Mouse (Mus musculus): ENCODE data around the gene Eya2. TPM values are rescaled to one million over a fixed set of nuclear protein-coding genes. Genes with fewer than 3 reads are reported as not detected.

The Eya2 gene
- total RNA-seq (2023), result 1 to 10 TPM in 1 of 2 experiments, under 1 TPM in 1; 0.68 to 2.0 TPM

DNA sequence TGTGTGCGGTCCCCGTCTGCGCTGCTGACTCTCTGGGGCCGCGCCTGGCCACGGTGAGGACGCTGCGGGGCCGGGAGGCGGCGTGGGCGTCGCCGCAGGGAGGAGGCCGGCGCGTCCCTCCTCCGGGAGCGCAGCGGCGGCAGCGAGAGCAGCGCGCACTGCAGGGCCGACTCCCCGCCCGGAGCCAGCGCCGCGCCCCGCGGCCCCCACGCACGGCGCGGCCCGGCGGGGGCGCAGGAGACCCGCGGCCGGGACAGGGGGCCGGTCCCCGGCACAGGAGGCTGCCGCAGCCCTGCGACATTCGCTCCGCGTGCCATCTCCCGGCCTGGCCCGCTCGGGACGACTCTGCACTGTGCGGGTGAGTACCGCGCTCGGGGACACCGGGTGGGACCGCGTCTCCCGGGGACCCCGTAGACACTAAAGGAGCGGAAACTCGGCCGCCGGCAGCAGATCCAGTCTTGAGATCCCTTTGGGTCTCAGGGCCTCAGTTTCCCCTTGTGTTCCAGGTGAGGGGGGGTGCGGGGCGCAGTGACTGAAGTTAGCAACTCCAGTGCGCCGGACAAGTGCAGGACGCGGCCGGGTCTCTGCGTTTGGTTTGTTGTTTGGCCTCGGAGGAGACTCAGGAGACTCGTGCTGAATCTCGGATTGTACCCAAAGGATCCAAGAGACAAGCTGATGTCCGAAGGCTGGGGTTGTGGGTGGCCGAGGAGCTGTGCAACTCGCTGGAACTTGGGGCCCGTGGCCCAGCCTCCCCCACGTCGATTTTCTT lies at the start of gene Eya2:
TSS of gene Eya2 (plus strand) at position 126 of the 769 bp plus-strand sequence.

Other genes with a start within 250 kb of the Eya2 start
- gene Zfp663, start 226.3 kb upstream of the Eya2 start, total RNA-seq (2023), result not detected
- not detected for gene Zfp334, start 206.8 kb upstream of the Eya2 start, total RNA-seq (2023)
- gene Ocstamp, start 194.6 kb upstream of the Eya2 start, total RNA-seq (2023), result under 1 TPM; 0.11 to 0.15 TPM
- gene Slc13a3, start 121.8 kb upstream of the Eya2 start, total RNA-seq (2023), result under 1 TPM; 0.57 to 0.67 TPM
- 1 to 10 TPM; 4.1 to 8.5 TPM for gene Trp53rka, start 101.7 kb upstream of the Eya2 start, total RNA-seq (2023)
- gene Slc2a10, start 91.2 kb upstream of the Eya2 start, total RNA-seq (2023), result not detected

All from neutrophil, adult 59 days (primary cell).